Mouse (Mus musculus) T-helper 17 cell (primary cell): ENCODE results near the gene Slc2a8.

Source experiments
- in situ Hi-C, 2 experiments: fragments of 300-600 bp; cut with MboI, MseI; formaldehyde crosslinking; loops; 1 replicate in 1 of 2; 2 replicates in 1 of 2; pipeline ENCODE4 v1.15.1; 2025; ENCODE audit warnings: high pct_unique_total_duplicates in 2 of 2

The Slc2a8 gene

DNA sequence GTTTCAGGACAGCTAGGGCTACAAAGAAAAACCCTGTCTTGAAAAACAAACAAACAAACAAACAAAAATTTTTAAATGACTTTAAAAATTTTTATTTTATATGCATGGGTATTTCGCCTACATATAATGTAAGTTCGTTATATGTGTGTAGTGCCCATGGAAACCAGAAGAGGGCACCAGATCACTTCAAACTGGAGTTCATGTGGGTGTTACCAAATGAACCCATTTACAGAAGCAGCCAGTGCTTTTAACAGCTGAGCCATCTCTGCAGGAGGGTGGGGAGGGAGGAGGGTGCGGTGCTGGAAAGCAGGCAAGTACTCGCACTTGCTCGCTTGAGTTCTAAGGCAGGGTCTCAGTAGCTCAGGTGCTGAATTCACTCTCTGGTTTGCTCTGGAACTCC is 42.5 kb downstream of the Slc2a8 start:
- in situ Hi-C loops, result no loop called here

DNA sequence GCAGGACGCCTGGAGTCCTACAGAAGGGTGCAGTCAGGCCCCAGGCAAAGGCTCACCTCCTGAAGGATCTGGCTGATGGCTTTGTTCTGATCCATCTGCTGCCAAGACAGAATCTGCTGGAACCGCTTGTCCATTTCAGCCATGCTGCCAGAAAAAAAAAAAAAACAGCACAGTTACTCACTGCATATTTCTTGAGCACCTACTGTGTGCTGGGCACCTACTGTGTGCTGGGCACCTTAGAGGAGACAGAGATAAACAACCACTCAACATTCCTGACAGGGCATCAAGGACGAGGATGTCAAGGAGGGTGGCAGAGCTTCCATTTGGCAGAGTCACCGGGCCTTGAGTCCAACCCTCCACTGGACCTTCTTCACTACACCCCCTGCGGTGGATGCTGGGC is 43.1 kb downstream of the Slc2a8 start:
- in situ Hi-C loops, result no loop called here

DNA sequence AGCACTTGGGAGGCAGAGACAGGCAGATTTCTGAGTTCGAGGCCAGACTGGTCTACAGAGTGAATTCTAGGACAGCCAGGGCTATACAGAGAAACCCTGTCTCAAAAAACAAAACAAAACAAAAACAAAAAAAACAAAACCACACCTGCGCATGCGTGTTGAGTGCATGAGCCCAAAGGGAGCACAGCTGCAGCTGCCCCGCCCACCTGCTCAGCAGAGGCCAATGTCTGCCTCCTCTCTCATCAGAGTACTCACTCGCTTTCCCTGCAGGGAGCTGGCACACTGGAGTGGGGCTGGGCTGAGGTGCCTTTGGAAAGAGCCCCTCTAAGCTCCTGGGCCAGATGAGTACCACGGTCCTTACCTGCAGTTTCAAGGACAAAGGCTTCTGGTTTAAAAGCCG is 50.2 kb downstream of the Slc2a8 start:
- in situ Hi-C loops, result no loop called here

DNA sequence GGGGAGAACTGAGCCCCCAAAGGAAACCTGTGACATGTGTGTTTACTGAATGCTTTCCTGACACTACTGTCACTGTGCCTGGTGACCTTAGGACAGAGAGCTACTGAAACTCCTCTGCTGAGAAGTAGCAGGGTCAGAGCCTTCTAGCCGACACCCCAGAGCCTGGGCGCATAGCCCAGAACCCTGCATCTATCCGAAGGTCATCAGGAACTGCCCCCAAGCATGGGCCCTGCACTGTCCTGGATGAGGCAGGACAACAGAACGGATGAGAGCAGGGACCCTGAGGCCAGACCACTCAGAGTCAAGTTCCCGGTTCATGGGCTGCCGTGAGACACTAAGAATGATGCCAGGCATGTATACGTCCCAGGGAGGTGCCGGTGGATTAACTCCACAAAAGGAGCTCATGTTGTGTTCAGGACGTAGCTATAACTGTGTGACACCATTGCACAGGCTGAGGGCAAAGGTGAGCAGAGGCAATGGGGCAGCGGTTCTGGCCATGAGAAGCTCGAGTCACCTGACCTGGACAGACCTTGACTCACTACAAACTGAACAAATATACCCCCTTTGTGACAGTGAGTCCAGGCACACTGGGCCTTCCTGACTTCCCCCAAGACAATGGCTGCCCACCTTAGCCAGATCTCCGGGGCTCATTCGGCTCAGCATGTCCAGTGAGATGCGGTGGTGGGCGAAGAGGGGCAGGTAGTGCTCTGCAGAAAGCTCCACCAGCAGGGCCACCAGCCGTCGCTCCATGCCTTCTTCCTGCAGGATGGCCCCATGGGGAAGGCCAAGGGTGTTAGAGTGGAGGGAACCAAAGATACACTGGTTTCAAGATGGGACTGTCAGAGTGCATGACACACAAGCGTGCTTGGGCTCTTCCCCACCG is 52.7 kb downstream of the Slc2a8 start:
- in situ Hi-C loops, result loop anchor here (10.0 kb wide), 1 partner anchor 64 kb away; no protein-coding TSS in a partner anchor

DNA sequence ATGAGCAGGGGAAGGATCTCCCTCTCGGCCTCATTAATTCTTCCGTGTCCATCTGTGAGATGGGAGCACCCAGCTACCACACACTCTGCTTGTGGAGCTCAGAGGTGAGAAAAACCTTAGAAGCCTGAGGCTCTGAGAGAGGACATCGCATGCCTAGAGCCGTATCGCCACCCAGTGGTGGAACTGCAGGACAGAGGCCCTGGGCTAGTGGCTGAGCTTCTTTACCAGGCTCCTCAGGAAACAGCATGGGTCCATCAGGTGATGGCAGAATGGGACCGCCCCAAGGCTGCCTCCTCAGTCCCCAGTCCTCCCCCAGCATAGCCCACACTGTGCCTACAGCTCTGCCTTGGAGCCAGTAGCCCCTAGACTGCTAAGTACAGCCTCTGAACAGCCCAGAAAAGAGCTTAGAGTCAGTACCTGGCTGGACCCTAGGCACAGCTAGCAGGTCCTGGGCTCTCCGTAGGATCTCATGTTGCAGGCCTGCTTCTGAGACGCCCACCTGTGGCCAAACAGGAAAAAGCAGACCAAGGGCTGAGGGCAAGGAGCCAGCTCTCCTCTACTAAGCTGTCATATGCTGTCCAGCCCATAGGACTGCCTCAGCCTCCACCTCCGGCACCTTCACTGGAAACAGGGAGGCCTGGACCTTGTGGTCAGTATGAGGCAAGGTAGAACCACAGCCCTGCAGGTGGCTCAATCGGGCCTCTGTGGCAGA is 53.5 kb downstream of the Slc2a8 start:
- in situ Hi-C loops, result loop anchor here (10.0 kb wide), 1 partner anchor 64 kb away; no protein-coding TSS in a partner anchor

DNA sequence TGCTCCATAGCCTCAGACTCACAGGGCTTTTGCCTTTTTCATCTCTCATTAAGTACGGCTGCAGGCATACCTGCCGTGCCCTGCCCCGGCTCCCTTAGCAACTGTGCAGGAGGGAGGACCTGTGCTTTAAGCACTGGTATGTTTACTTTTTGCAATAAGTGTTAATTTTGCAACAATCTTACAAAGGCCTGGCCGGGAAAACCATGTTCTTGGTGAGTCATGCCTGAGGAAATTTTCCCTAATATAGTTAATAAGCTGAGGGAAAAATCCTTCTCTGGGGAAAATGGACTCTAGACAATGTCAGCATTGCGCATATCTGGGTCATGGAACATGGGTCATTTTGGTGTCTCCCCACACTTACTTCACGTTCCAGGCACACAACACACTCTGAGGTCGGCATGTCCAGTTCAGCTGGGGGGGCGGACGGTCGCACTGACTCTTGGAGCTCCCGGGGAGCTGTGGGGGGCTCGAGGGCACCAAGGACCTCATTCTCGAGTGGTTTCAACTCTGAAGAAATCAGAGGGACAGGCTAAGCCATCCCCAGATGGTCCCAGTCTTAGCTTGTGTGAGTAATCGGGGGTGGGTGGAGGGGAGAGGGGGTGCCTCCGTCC is 54.2 kb downstream of the Slc2a8 start:
- in situ Hi-C loops, result loop anchor here (10.0 kb wide), 1 partner anchor 63 kb away; no protein-coding TSS in a partner anchor

DNA sequence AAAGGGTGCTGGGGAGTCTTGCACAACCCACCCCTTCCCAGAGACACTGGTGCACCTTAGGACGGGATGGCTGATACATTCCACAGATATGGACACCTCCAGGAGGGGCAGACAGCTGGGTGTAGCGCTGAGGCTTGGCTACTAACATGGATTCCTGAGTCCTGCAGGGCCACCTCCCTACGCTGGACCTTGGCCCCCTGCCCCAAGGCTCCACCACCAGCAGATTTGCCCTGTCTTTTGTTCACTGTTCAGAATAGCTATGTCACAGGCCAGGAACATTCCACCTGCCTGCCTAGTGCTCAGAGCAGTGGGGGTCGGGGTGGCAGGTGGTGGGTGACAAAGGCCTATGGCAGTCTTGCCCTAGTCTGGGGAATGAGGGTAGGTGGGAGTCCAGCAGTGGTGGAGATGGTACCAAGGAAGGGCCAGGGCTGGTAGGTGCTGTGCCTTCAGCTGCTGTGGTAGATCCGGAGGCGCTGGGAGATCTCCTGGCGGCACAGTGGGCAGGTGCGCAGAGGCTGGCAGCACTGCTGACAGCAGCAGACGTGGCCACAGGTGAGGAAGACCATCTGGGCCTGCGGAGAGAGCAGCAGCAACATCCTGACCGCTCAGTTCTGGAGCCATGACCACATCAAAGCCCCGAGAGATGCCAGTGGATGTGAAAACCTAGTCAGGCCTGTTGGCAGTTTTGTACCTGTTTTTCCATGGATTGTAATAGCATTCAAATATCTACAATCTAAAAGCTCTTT is 55.4 kb downstream of the Slc2a8 start:
- in situ Hi-C loops, result loop anchor here (10.0 kb wide), 1 partner anchor 62 kb away; no protein-coding TSS in a partner anchor

DNA sequence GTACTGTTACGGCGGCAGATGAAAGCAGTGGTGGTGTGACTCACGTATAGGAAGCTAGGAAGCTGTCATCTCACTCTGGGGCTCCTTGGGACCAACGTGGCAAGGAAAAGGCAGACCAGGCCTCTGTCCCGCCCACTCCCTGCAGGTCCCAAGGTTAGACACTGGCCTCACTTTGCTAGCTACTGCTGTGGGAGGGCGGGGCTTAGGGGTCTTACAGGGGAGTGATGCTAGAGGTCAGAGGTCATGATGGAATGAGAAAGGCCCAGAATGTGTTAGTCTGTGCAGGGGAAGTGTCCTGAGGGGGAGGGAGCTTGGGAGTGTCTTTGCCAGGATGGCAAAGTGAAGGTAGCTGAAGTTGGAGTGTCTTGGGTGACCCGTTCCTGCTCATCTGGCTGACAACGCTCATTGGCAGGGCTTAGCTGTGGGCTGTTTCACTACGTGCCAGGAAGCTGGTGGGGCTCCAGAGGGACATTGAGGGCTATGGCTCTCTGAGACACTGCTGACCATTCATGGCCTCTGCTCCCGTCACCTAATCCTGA is 57.5 kb downstream of the Slc2a8 start:
- in situ Hi-C loops, result loop anchor here (10.0 kb wide), 1 partner anchor 60 kb away; no protein-coding TSS in a partner anchor

DNA sequence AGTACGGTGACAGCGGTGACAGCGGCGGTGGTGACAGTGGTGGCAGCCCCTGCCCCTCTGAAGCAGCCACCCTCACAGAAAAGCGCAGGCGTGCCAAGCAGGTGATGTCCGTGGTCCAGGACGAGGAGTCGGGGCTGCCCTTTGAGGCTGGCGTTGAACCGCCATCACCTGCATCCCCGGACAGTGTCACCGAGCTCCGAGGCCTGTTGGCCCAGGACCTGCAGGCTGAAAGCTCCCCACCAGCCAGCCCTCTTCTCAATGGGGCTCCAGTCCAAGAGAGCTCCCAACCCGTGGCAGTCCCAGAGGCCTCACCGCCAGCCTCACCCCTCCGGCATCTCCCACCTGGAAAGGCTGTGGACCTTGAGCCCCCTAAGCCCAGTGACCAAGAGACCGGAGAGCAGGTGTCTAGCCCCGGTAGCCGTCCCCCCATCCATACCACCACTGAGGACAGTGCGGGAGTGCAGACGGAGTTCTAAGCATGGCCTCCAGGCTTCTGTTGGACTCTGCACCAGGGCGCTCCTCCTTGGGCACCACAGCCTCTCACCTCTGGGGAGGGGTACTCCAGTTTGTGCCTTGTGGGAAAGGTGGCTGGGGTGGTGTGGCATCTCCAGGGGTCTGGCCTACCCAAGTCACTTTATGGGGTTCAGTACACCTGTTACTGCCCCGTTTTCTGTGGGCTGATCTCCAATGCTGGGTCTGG is 58.2 kb downstream of the Slc2a8 start:
- in situ Hi-C loops, result loop anchor here (10.0 kb wide), 1 partner anchor 59 kb away; no protein-coding TSS in a partner anchor
